Mouse (Mus musculus) midbrain, embryonic 12.5 days (tissue): ENCODE measurements around the gene Xpo4. TPM values are rescaled to one million over a fixed set of nuclear protein-coding genes. Genes with fewer than 3 reads are reported as not detected.

Experiments
- ATAC-seq: fragments of 200-750 bp; cut with Nextera tagmentation; 2 replicates; pipeline ENCODE4 v1.8.0; 2017; ENCODE audit warnings: low read depth, moderate TSS enrichment, moderate library complexity; ENCODE audit not compliant: low FRiP score
- H3K27ac ChIP-seq: fragments of 300-500 bp; sonication (generic); replicated peaks from 2 replicates; pipeline ENCODE4 v1.5.1; 2016; ENCODE audit warnings: mild to moderate bottlenecking
- H3K27me3 ChIP-seq: fragments of 300-500 bp; sonication (generic); 2 replicates; pipeline ENCODE4 v1.6.1; 2016; ENCODE audit warnings: mild to moderate bottlenecking
- H3K36me3 ChIP-seq: fragments of 300-500 bp; sonication (generic); 2 replicates; pipeline ENCODE4 v1.6.1; 2016
- H3K4me1 ChIP-seq: fragments of 300-500 bp; sonication (generic); 2 replicates; pipeline ENCODE4 v1.6.1; 2016
- H3K4me2 ChIP-seq: fragments of 300-500 bp; sonication (generic); replicated peaks from 2 replicates; pipeline ENCODE4 v1.6.1; 2016; ENCODE audit warnings: mild to moderate bottlenecking, moderate library complexity
- H3K4me3 ChIP-seq: fragments of 300-500 bp; sonication (generic); 2 replicates; pipeline ENCODE4 v1.5.1; 2016; ENCODE audit warnings: mild to moderate bottlenecking
- H3K9ac ChIP-seq: fragments of 300-500 bp; sonication (generic); replicated peaks from 2 replicates; pipeline ENCODE4 v1.6.1; 2016; ENCODE audit warnings: mild to moderate bottlenecking, moderate library complexity
- H3K9me3 ChIP-seq: fragments of 300-500 bp; sonication (generic); 2 replicates; pipeline ENCODE4 v1.6.1; 2016; ENCODE audit warnings: mild to moderate bottlenecking
- WGBS: fragments of 180-500 bp; shearing (Covaris S2); methylation state at CpG from one replicate; pipeline ENCODE4 v1.1.7; 2016; 5-methylcytosine and 5-hydroxymethylcytosine counted together
- polyA plus RNA-seq: library from polyadenylated mRNA; unstranded; fragments of >200 nt; fragmentation: Nextera tagmentation; extraction: Ambion mirVana; gene quantifications from 2 replicates; pipeline ENCODE4 v1.2.1, GENCODE M21; 2016

Xpo4 gene
- polyA plus RNA-seq, 1 experiment from 2014 or later = 25.3 TPM

DNA sequence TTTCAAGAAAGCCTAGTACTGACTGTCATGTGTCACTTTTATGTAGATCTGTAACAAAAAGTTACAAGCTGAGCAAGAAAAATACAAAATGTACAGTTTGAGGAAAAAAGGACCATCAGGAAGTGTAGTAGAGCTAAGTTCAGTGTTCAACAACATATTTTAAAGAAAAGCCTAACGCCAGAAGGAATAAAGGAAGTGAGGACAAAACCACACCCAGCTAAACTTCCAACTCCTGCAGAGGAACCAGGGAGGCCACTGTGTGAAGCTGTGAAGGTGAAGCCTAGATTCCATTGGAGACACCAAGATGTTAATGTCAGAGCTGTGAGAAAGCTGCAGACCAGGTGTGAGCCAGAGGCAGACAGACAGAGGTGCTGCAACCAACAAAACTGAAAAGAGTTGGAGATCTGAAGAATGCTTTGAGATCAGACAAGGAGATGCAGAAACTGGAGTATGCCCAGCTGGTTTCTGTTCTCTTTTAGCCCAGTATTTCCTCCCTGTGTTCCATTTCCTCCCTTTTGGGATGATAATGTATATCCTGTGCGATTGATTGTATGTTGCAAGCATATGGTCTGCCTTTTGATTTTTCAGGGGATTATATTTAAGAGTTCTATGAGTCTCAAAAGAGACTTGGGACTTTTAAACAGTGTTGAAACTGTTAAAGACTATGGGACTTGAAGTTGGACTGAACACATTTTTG, 88.7 kb downstream of the Xpo4 start:
- H3K9ac ChIP-seq = no peak overlapping the region
- H3K36me3 ChIP-seq = peaks cover 24% of the 10 kb centered on the region
- no peaks in the 10 kb centered on the region for H3K4me1 ChIP-seq
- 95% methylated on average over 2 of the region's 2 CpGs for WGBS
- H3K4me3 ChIP-seq = no peak overlapping the region
- no peak overlapping the region for H3K27ac ChIP-seq
- ATAC-seq = no peak
- no peak overlapping the region for H3K4me2 ChIP-seq
- H3K9me3 ChIP-seq = no peaks in the 10 kb centered on the region
- no peaks in the 10 kb centered on the region for H3K27me3 ChIP-seq

GRCm38 (mm10) chr14:57574792-57575587, 90.2 kb downstream of the Xpo4 start:
- no peak overlapping the region for H3K4me2 ChIP-seq
- no peaks in the 10 kb centered on the region for H3K27me3 ChIP-seq
- H3K4me3 ChIP-seq = no peak overlapping the region
- H3K4me1 ChIP-seq = peaks cover 6% of the 10 kb centered on the region; the same call in 1 of the 2 replicates
- H3K9me3 ChIP-seq = no peaks in the 10 kb centered on the region
- peaks cover 18% of the 10 kb centered on the region; the same call in 1 of the 2 replicates for H3K36me3 ChIP-seq
- H3K27ac ChIP-seq = no peak overlapping the region
- no peak overlapping the region for H3K9ac ChIP-seq
- WGBS = 85% methylated on average over 6 of the region's 6 CpGs
- no peak for ATAC-seq

DNA sequence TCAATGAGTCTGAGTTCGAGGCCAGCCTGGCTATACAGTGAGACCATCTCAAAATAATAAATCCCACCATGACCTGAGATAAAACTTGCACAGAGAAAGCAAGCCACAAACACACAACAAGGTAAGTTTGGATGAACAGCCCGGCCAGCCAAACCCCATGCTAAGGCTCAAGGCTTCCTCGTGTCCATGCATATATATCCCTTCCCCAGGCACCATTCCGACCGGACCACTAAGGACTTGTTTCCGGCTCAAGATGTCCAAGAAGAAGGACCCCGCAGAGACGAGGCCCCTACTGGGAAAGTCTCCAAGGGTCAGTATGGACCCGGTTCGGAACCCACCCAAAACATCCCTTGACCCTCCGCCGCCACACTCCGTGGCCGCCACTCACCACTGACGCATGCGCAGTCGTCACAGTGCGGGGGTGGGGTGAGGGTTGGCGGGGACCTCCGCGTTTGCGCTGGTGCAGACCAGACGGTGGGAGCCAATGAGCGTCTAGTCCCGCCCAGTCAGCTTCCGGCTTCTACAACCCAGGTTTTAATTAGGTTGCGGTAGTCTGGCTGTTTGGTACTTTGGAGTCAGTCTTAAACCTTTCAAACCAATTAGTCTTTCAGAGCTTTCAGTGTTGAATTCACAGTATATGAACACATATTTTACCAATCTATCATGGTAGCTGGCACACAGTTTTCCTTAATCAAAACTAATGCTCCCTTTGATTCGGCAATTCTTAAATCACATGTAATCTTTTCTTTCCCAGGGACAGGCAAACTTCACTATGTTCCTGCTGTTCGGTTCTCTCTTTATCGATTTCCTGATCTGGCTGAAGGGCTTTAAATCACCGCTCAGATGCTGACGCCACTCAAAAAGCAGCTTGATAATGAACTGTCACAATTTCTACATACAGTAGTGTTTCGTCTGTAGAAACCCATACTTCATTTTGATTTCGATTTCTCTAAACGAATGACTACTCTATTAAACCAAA, 93.8 kb downstream of the Xpo4 start, which contains the start of gene Eef1akmt1:
Gene Eef1akmt1, minus strand, starts transcription at position 458 of the 979 bp plus-strand sequence.
- no peaks in the 10 kb centered on the region for H3K9me3 ChIP-seq
- peak within 1 kb of the TSS; percentile 59 for H3K4me2 ChIP-seq
- peak within 1 kb of the TSS; percentile 70 for H3K9ac ChIP-seq
- peak; percentile 99 for ATAC-seq
- H3K27me3 ChIP-seq = no peaks in the 10 kb centered on the region
- peaks cover 6% of the 10 kb centered on the region; the same call in 1 of the 2 replicates for H3K4me1 ChIP-seq
- 10% methylated on average over 35 of the region's 35 CpGs for WGBS
- H3K27ac ChIP-seq = peak within 1 kb of the TSS; percentile 58
- peaks cover 9% of the 10 kb centered on the region; the same call in 1 of the 2 replicates for H3K36me3 ChIP-seq
- peak within 1 kb of the TSS; percentile 55 for H3K4me3 ChIP-seq

DNA sequence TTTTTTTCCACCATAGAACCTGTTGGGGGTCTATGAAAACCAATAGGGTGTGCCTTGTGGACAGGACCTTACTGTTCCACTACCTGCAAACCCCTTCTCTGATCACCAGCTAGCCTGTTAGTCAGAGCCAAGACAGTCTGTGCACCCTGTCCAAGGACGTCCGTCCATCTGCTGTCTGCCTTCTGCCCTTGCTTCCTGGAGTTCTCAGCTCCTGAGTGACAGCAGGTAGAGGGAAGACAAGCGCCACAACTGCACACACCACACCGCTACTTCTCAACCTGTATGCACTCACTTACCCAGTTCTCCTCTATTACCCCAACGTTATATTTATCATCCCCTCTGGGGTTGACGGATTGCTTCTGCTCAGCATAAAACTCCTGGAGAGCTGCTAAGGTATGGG, 99.6 kb downstream of the Xpo4 start:
- 93% methylated on average over 6 of the region's 6 CpGs for whole genome bisulfite sequencing
- Histone ChIP-seq H3K9me3 (no peaks in the 10 kb centered on the region), H3K4me2 (no peak overlapping the region), H3K4me1 (peaks cover 2% of the 10 kb centered on the region; the same call in 1 of the 2 replicates), H3K27ac (no peak overlapping the region), H3K27me3 (no peaks in the 10 kb centered on the region), H3K9ac (no peak overlapping the region), H3K4me3 (no peak overlapping the region), H3K36me3 (no peaks in the 10 kb centered on the region)
- ATAC-seq = no peak

DNA sequence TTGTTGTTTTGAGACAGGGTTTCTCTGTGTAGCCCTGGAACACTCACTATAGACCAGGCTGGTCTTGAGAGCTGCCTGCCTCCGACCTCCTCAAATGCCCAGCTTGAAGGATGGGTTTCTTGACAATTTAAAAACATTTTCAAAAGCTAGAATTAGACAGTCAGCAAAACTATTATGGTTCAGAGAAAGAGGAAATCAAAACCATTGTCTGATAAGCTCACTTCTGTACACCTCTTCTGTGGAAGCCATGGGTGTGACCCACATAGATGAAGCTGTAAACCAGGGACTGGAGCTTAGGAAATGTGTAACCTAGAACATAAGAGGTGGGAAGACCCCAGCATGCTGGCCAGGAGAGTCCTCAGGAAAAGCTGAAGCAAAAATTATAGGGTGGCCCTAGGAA, 108.3 kb downstream of the Xpo4 start:
- Histone ChIP-seq H3K4me1 (no peaks in the 10 kb centered on the region), H3K9ac (no peak overlapping the region), H3K27me3 (no peaks in the 10 kb centered on the region), H3K4me3 (no peak overlapping the region), H3K9me3 (no peaks in the 10 kb centered on the region), H3K36me3 (peaks cover 8% of the 10 kb centered on the region; the same call in 1 of the 2 replicates), H3K4me2 (no peak overlapping the region), H3K27ac (no peak overlapping the region)
- ATAC-seq = no peak
- 97% methylated on average over 1 of the region's 1 CpGs for WGBS

- no peak overlapping the region for H3K4me2 ChIP-seq
- H3K4me3 ChIP-seq = no peak overlapping the region
- peaks cover 8% of the 10 kb centered on the region; the same call in 1 of the 2 replicates for H3K36me3 ChIP-seq
- H3K9me3 ChIP-seq = no peaks in the 10 kb centered on the region
- WGBS = 90% methylated on average over 7 of the region's 7 CpGs
- no peaks in the 10 kb centered on the region for H3K4me1 ChIP-seq
- no peak for ATAC-seq
- H3K9ac ChIP-seq = no peak overlapping the region
- H3K27me3 ChIP-seq = no peaks in the 10 kb centered on the region
- no peak overlapping the region for H3K27ac ChIP-seq
Observed at GRCm38 (mm10) chr14:57555471-57556070, 109.7 kb downstream of the Xpo4 start.

DNA sequence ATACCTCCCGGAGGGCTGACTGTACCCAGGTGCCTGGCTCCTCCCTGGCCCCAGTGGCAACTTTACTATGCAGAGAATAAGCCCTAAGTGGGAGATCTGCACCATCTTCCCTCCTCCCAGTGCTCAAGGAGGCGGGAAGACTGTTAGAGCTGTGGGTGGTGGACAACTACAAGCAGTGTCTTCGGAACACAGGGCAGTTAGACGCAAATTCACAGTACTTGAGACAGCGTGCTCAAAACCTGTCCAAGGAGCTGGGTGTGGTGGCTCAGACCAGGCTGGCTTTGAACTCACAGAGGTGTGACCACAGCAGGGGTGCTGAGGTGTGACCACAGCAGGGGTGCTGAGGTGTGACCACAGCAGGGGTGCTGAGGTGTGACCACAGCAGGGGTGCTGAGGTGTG, 110.8 kb downstream of the Xpo4 start:
- Histone ChIP-seq H3K9ac (no peak overlapping the region), H3K4me2 (no peak overlapping the region), H3K4me1 (no peaks in the 10 kb centered on the region), H3K9me3 (no peaks in the 10 kb centered on the region), H3K27me3 (no peaks in the 10 kb centered on the region), H3K36me3 (peaks cover 13% of the 10 kb centered on the region; the same call in 1 of the 2 replicates), H3K27ac (no peak overlapping the region), H3K4me3 (no peak overlapping the region)
- 90% methylated on average over 5 of the region's 5 CpGs for WGBS
- ATAC-seq = no peak

DNA sequence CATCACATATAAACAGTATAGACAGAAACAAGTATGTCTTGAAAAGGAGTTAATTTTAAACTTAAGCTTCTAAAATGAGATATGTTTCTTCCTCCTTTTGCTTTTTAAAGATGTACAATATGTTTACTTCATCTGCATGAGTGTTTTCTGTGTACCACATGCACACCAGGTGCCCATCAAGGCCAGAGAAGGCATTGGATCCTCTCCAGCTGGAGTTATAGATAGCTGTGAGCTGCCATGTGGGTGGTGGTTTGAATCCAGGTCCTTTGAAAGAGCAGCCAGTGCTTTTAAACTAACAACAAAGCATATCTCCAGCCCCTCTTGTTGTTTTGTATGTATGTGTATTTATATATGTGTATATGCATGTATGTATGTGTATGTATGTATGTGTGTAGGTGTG, 112.3 kb downstream of the Xpo4 start:
- H3K27ac ChIP-seq = no peak overlapping the region
- H3K4me3 ChIP-seq = no peak overlapping the region

GRCm38 (mm10) chr14:57547062-57547461, 118.2 kb downstream of the Xpo4 start:
- H3K4me1 ChIP-seq = 0 out of 2 replicates have a peak, but pooled peaks cover 2% of the 10 kb centered on the region
- H3K27ac ChIP-seq = no peak overlapping the region
- no peak overlapping the region for H3K4me3 ChIP-seq
- H3K4me2 ChIP-seq = no peak overlapping the region
- 88% methylated on average over 5 of the region's 5 CpGs for WGBS
- peaks cover 5% of the 10 kb centered on the region; the same call in 1 of the 2 replicates for H3K36me3 ChIP-seq
- no peak for ATAC-seq
- no peaks in the 10 kb centered on the region for H3K9me3 ChIP-seq
- no peak overlapping the region for H3K9ac ChIP-seq
- H3K27me3 ChIP-seq = peaks cover 5% of the 10 kb centered on the region

More for the DNA sequence above, 112.3 kb downstream of the Xpo4 start:
- Histone ChIP-seq H3K4me2 (no peak overlapping the region), H3K4me1 (no peaks in the 10 kb centered on the region), H3K36me3 (peaks cover 13% of the 10 kb centered on the region; the same call in 1 of the 2 replicates), H3K27me3 (no peaks in the 10 kb centered on the region), H3K9me3 (no peaks in the 10 kb centered on the region), H3K9ac (no peak overlapping the region)
- ATAC-seq = no peak

DNA sequence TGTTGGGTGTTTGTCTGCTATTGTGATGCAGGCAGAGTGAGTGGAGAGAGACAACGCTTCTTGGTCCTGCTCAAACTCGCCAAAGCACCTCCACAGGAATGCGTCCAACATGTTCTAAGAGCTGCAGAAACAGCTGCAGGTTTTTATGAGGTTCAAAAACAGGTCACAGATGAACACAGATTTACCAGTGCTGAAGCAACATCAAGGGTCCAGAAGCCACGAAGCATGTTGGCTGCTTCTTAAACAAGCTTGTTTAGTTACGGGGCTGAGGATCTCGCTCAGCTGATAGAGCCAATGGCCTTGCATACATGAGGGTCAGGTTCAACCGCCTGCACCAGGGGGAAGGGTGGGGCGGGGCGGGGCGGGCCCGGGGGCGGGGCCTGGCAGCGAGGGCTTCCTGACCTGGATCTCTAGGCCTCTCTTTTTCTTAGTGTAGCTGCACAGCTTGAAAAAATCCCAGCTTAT, 118.6 kb downstream of the Xpo4 start:
- Histone ChIP-seq H3K27me3 (peaks cover 10% of the 10 kb centered on the region), H3K4me2 (no peak overlapping the region), H3K9me3 (no peaks in the 10 kb centered on the region), H3K27ac (no peak overlapping the region), H3K36me3 (peaks cover 5% of the 10 kb centered on the region; the same call in 1 of the 2 replicates), H3K9ac (no peak overlapping the region), H3K4me3 (no peak overlapping the region), H3K4me1 (0 out of 2 replicates have a peak, but pooled peaks cover 2% of the 10 kb centered on the region)
- WGBS = 28% methylated on average over 13 of the region's 13 CpGs
- ATAC-seq = no peak

- H3K9me3 ChIP-seq = no peaks in the 10 kb centered on the region
- no peak overlapping the region for H3K27ac ChIP-seq
- no peak overlapping the region for H3K4me3 ChIP-seq
- 0 out of 2 replicates have a peak, but pooled peaks cover 2% of the 10 kb centered on the region for H3K4me1 ChIP-seq
- ATAC-seq = no peak
- WGBS = 86% methylated on average over 8 of the region's 8 CpGs
- no peak overlapping the region for H3K9ac ChIP-seq
- peaks cover 14% of the 10 kb centered on the region for H3K27me3 ChIP-seq
- peaks cover 5% of the 10 kb centered on the region; the same call in 1 of the 2 replicates for H3K36me3 ChIP-seq
- no peak overlapping the region for H3K4me2 ChIP-seq
Observed at GRCm38 (mm10) chr14:57546131-57546530, 119.1 kb downstream of the Xpo4 start.
